Mouse (Mus musculus): Measurements from ENCODE around the gene Vmn2r56. TPM values are rescaled to one million over a fixed set of nuclear protein-coding genes. Genes with fewer than 3 reads are reported as not detected.
"Not testable (repeated sequence)": the region's sequence is repeated elsewhere in the genome, so short reads cannot be mapped to it uniquely, and the experiment has no call there.

The Vmn2r56 gene
- not detected for total RNA-seq (2021)
- long read RNA-seq, experiment 1: 0 reads
- long read RNA-seq, experiment 2: 0 reads

GRCm38 (mm10) chr7:12734904-12735303, at the start of gene Vmn2r56:
TSS of gene Vmn2r56 (minus strand) at chr7:12735004.
- no peak for DNase-seq

- DNase-seq: peak; percentile 69 to 71
Observed at GRCm38 (mm10) chr7:12780151-12780830, 45.5 kb upstream of the Vmn2r56 start.

GRCm38 (mm10) chr7:12779782-12780150, 45.0 kb upstream of the Vmn2r56 start:
- DNase-seq: no peak

- no peak for DNase-seq
Observed at GRCm38 (mm10) chr7:12779141-12779540, 44.3 kb upstream of the Vmn2r56 start.

- DNase-seq: peak; percentile 57 to 61
Observed at GRCm38 (mm10) chr7:12774606-12775005, 39.8 kb upstream of the Vmn2r56 start.

GRCm38 (mm10) chr7:12774111-12774510, 39.3 kb upstream of the Vmn2r56 start:
- peak in 1 of 2 experiments; percentile 3 for DNase-seq

- DNase-seq: no peak
Observed at GRCm38 (mm10) chr7:12749431-12750198, 14.8 kb upstream of the Vmn2r56 start.

- DNase-seq: not testable (repeated sequence)
Observed at GRCm38 (mm10) chr7:12684903-12685302, 49.9 kb downstream of the Vmn2r56 start, which contains the start of gene Vmn2r55. TSS of gene Vmn2r55 (minus strand) at chr7:12685003.

GRCm38 (mm10) chr7:12640219-12640618, 94.6 kb downstream of the Vmn2r56 start, which contains the start of gene Vmn2r54:
TSS of gene Vmn2r54 (minus strand) at chr7:12640319.
- DNase-seq: not testable (repeated sequence)

Other genes starting within 250 kb of the Vmn2r56 start
- not detected for gene 2900092C05Rik, start 222.5 kb downstream of the Vmn2r56 start, total RNA-seq (2021)
- gene Vmn2r53, start 126.2 kb downstream of the Vmn2r56 start, total RNA-seq (2021): not detected
- gene Vmn2r54, start 94.7 kb downstream of the Vmn2r56 start, total RNA-seq (2021): not detected
- not detected for gene Vmn2r55, start 50.0 kb downstream of the Vmn2r56 start, total RNA-seq (2021)
- 1 to 10 TPM in 1 of 2 experiments, under 1 TPM in 1; 0.80 to 1.1 TPM for gene Zscan18, start 68.6 kb upstream of the Vmn2r56 start, total RNA-seq (2021)
- gene Zfp329, start 83.9 kb upstream of the Vmn2r56 start, total RNA-seq (2021): 1 to 10 TPM; 4.3 to 6.1 TPM
- 10 to 100 TPM; 17.0 to 18.4 TPM for gene Zfp110, start 99.8 kb upstream of the Vmn2r56 start, total RNA-seq (2021)
- 1 to 10 TPM; 2.9 to 3.1 TPM for gene Zfp128, start 146.2 kb upstream of the Vmn2r56 start, total RNA-seq (2021)
- gene Zscan22, start 162.8 kb upstream of the Vmn2r56 start, total RNA-seq (2021): 1 to 10 TPM; 5.5 to 5.8 TPM
- gene Rps5, start 187.3 kb upstream of the Vmn2r56 start, total RNA-seq (2021): 100 to 1,000 TPM; 575 to 632 TPM
- under 1 TPM; 0.17 to 0.39 TPM for gene Rnf225, start 192.4 kb upstream of the Vmn2r56 start, total RNA-seq (2021)
- 1 to 10 TPM; 2.3 to 2.4 TPM for gene Zfp324, start 230.8 kb upstream of the Vmn2r56 start, total RNA-seq (2021)
- gene Zfp446, start 242.8 kb upstream of the Vmn2r56 start, total RNA-seq (2021): 1 to 10 TPM; 2.1 to 2.2 TPM

Measured in heart, adult 18-20 months (tissue).